Mouse (Mus musculus) layer of hippocampus, postnatal 10 days (tissue): Measurements from ENCODE around the gene Cd300c. TPM values are rescaled to one million over a fixed set of nuclear protein-coding genes. Genes with fewer than 3 reads are reported as not detected.
A peak's percentile ranks its signal among the peaks of the same experiment; 100 is the strongest.
"Not testable (repeated sequence)": the region's sequence is repeated elsewhere in the genome, so short reads cannot be mapped to it uniquely, and the experiment has no call there.

ENCODE experiments used
- DNase-seq, 2 experiments: peaks; one replicate each; pipeline ENCODE4 v3.0.0; 2021; ENCODE audit warnings: low spot score in 2 of 2
- long read RNA-seq: library from polyadenylated mRNA; stranded (forward); transcript quantifications from one replicate; pipeline ENCODE4 v2.0.0, GENCODE M21; 2023
- total RNA-seq, 2 experiments: library from RNA; stranded (reverse); gene quantifications; 2 replicates each; pipeline ENCODE4 v1.2.3; 2021

The Cd300c gene
- total RNA-seq = not detected
- long read RNA-seq = 0 reads

DNA sequence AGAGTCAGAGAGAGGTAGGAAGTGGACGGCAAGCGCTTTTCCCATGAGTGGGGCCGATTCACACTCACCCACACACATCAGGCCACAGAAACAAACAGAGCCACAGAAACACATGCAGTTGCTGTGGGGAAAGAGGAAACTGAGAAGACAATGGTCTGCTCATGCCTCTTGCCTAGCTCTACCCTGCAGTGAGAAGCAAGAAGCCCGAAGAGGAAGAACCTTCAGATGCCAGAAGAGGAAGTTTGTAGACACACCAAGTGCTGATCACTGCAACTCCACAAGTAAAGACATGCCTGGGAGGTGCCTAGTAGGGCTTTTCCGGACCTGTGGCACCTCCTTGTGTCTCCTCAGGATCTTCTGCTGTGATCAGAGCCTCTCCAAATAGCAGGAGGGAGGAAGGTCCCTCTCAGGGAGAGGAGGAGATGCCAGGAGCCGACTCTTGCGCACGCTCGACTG, at the start of gene Cd300c:
Gene Cd300c (minus strand): TSS at position 406 of the 456 bp plus-strand sequence.
- DNase-seq = no peak

DNA sequence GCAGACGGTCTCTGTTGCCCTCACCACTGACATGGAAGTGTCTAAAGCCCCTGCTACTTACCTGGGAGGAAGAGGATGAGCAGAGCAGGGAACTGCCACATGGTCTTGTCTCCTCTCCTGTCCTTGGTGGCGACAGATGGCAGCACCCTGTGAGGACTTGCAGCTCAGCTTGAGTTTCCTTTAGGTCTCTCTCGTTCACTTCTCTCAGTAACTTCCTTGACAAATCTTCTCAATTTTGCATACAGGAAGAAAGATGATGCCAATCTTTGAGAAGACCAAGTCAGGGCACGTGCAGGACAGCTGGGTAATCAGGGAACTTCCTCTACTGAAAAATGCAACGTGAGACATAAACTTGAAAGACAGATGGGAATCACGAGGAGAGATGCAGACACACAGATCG, 47.1 kb upstream of the Cd300c start, which contains the start of gene Cd300ld2:
Gene Cd300ld2 (minus strand): TSS at position 101 of the 400 bp plus-strand sequence.
- DNase-seq = not testable (repeated sequence)

DNA sequence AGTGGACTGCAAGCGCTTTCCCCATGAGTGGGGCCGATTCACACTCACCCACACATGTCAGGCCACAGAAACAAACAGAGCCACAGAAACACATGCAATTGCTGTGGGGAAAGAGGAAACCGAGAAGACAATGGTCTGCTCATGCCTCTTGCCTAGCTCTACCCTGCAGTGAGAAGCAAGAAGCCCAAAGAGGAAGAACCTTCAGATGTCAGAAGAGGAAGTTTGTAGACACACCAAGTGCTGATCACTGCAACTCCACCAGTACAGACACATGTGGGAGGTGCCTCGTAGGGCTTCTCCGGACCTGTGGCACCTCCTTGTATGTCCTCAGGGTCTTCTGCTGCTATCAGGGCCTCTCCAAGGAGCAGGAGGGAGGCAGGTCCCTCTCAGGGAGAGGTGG, 35.1 kb upstream of the Cd300c start:
- no peak for DNase-seq

DNA sequence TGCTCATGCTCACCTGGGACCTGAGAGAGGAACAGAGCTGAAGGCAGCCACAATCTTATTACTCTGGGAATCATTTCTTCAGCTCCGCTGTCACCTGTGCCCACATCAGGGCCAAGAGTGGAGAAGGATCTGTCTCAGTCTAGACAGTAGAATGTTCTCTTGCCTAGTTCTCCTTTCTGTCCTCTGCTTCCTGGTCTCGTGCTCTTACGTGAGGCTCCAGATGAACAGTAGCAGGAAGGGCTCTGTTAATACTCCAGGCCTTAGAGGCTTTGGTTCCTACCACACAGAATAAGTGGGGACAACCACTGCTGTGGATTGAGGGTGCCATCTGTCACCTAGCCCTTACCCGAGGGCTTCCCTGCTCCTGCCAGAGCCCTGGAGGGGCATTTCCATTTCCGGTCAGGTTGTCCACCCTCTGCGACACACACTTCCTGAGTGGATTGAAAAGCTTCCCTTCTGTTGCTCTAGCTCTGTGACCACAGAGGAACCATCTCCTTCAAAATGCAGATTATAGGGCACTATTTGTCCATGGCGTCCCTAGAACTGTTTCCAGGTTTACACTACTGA, 32.6 kb upstream of the Cd300c start, which contains the start of gene Cd300c2:
Gene Cd300c2 (minus strand): TSS at position 407 of the 567 bp plus-strand sequence.
- DNase-seq = no peak

DNA sequence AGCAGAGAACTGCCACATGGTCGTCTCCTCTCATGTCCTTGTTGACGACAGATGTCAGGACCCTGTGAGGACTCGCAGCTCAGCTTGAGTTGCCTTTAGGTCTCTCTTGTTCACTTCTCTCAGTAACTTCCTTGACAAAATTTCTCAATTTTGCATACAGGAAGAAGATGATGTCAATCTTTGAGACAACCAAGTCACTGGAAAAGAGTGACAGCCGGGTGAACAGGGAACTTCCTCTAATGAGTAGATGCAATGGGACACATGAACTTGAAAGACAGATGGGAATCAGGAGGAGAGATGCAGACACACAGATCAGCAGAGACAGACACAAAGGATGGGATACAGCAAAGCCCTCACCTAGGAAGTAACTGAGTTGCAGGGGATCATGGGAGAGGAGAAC, 20.8 kb upstream of the Cd300c start, which contains the start of gene Cd300ld:
Gene Cd300ld (minus strand): TSS at position 130 of the 400 bp plus-strand sequence.
- no peak for DNase-seq

DNA sequence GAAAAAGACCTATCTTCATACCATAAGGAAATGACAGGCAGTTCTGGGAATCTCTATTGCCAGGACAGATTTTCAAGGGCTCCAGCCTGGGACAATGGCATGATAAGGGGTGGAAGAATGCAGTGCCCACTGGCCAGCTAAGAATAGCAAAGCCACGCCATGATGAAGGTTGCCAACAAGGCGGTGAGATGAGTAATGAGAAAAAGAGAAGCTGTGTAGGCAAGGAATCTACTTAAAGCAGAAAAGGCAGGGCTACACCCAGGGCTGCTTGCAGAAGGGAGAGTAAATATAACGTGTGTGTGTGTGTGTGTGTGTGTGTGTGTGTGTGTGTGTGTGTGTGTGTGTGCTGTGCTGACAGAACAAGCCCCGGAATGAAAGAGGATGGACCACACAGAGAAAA, 12.9 kb upstream of the Cd300c start:
- DNase-seq = no peak

DNA sequence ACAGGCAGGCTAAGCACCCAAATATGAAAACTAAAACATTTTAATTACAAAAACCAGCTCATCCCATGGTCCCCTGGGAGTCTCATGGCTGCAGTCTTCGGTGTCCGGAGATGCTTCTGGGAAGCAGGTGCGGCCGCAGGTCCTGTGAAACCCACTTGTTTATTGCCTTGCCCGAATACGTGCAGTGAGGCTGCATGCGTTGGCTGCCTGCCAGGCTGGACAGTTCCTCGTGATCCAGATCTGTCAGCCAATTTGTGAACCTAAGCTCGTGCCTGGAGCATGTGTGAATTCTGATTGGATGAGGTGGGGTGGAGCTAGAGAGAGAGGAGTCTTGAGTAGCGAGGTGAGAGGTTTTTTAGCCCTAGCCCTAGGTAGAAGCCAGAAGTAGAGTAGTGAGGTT, 3.8 kb upstream of the Cd300c start:
- no peak for DNase-seq

DNA sequence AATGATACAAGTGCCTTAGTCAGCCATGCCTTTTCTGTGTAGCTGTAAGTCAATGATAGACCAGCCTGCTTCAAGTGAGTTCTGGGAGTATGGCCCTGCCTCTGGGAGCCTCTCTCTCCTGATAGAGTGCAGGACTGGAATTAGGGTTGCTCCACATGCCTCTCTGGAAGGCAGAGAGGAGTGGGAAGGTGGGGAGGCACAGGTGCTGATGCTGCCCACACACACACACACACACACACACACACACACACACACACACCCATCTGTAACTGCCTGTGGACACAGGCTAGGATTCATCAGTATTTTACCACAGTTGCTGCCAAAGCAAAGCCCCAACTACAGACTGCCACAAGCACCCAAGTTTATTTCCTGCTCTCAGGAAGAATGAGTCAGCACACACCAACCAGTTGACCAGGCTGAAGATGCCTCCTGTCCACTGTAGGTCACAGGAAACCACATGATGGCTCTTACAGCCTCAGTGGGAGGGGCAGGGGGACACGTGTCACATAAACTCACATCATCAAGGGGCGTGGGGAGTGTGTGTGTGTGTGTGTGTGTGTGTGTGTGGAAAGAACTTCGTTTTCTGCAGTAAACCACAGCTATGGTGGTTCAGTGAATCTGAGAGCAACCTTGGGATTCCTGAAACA, 3.7 kb downstream of the Cd300c start:
- no peak for DNase-seq

DNA sequence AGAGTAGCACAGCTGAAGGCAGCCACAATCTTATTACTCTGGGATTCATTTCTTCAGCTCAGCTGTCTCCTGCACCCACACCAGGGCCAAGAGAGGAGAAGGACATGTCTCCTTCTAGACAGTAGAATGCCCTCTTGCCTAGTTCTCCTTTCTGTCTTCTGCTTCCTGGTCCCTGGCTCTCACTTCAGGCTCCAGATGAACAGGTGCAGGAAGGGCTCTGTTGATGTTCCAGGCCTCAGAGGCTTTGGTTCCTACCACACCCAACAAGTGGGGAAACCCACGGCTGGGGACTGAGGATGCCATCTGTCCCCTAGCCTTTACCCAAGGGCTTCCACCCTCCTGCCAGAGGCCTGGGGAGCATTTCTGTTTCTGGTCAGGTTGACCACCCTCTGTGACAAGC, 8.6 kb downstream of the Cd300c start:
- no peak for DNase-seq

DNA sequence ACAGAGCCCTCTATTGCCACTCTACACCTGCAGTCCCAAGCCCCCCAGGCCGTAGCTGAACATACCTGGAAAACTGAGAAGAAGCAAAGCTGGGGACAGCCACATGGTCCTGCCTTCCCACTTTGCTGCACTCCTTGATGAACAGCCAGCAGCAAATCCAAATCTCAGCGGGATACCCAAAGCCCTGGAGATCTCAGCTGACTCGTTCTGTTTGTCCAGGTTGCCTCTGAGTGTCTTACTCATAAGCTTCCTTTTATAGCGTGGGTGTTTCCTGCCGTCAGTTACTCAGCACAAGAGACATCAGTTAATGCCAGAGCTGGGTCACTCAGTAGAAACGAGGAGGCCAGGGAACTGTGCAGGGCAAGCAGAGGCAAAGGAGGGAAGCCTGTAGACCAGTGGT, 34.8 kb downstream of the Cd300c start, which contains the start of gene Cd300lb:
Gene Cd300lb (minus strand): TSS at position 243 of the 400 bp plus-strand sequence.
- no peak for DNase-seq

DNA sequence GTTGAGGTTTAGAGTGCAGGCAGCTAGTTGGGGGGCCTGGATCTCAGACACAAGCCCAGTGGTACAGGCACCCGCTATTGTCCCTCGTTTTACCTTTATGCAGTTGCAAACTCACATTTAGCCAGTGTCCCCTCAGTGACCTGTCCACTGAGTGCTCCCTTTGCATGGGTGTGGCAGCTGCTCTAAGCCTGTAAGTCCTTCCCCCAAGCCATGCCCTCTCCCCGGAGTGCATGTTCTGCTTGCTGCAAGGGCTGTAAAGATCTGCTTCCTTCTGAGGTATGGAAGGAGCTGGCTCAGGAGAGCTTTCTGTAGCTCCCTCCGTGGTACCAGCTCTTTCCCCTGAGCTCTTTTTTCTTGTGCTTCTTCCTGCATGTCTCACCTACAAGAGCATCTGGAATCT, 35.4 kb downstream of the Cd300c start:
- DNase-seq = no peak

DNA sequence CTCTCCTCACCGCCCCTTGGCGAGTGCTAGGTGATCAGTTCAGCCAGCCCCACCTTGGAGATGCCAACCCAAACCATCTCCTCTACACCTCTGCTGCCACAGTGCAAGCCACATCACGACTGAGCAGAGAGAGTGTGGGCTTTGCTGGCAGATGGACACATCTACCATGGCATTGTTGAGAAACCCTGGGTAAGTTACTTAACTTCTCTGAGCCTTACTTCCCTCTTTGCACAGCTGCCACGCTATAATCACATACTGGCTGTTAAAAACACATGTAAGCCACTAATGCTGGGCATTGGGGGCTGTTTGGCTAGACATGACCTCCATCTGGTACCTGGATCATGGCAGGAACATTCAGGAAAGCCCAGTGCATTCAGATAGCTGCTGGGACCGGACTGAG, 37.9 kb downstream of the Cd300c start:
- no peak for DNase-seq

DNA sequence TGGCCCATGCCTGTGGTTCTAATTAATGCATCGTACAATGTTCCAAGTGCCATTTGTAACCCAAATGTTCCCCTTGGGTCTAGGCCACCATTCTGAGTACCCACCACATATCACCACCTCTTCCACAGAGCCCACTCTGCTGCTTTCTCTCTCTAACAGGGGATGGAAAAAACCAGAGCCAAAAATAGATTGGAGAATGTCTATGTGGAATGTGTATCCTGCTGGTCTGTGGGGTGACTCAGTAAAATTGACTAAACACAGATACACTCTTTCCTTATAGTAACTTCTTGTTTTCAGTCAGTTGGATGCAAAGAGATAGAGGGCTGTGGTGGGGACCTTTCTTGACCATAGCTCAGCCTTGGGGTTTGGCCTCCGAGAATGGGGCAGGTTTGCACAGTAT, 39.4 kb downstream of the Cd300c start:
- no peak for DNase-seq

DNA sequence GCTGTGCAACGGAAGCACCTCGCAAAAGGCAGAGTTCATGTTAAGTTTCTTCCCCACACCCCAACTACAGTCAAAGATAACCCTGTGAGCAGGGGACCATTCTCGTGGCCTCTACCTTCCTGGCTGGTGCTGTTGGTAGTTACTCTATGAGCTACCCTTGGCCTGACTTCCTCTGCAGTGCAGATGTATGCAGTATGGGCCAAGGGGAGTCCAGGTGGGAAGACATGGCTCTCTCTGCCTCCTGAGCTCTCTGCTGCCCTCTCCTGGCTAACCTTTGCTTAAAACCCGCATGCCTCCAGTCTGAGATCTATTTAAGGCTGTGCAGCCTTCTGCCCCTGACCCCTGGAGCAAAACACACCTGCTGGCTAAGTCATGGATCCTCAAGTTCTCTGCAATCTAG, 45.0 kb downstream of the Cd300c start:
- DNase-seq = no peak

DNA sequence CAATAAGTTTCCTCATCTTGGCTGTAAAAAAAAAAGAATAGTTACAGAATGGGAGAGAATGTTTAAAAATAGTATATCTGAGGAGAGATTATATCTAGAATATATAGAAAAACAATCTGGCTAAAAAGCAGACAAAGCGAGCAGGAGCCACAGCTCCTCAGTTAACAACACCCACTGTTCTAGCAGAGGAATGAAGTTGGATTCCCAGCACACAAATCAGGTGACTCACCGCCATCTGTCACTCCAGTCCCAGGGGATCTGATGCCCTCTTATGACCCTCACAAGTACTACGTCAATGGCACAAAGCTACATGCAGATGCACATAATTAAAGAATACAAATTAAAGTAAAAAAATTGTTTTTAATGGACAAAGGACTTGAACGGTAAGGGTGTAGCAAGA, 46.5 kb downstream of the Cd300c start:
- DNase-seq = no peak

DNA sequence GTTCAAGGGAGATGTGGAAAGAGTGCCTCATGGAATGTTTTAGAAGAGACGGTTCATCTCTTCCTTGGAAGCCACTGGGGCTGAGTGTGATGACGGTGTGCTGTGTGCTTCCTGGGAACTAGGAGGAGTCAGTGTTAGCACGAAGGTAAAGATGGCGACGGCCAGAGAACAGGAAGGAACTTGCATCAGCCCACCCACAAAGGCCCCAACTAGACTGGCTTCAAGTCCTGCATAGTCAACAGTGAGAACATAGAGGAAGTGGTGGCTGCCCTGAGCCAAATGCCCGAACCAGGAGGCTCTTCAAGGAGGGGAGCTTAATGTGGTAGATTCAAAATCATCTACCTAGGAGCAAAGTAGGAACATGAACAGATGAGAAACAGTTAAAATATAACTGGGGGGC, 51.8 kb downstream of the Cd300c start:
- no peak for DNase-seq

DNA sequence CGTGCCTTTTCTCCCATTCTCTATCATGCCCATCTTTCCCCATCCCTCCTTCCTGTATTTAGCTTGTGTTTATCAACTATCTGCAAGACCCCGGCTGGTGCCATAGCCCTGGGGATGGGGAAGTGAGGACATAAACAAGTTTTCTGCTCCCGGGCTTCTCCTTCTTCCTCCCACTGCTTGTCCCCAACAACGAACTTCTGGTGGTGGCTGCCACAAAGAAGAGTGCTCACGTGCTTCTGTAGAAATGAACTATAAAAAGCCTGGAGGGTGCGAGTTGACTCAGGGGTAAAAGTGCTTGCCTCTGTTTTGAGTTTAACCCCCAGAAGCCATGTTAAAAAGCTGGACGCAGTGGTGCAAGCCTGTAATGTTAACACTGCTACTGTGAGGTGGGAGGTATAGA, 54.0 kb downstream of the Cd300c start:
- no peak for DNase-seq

DNA sequence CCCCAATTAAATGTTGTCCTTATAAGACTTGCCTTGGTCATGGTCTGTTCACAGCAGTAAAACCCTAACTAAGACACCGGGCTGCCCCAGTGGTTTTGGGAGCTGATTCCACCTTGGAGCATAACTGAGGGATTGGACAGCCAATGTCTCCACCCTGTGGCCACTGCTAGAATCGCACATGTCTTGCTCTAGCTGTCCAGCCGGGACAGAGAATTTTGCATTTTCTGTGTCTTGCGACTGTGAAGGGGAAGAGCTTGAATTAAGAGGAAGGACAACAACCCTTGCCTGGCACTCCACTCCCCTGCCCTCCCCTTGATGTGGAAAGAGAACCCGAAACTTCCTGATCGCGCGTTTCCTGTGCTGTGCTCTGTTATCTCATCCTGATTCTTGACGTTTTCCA, 56.1 kb downstream of the Cd300c start:
- peak; percentile 90 to 91 for DNase-seq

DNA sequence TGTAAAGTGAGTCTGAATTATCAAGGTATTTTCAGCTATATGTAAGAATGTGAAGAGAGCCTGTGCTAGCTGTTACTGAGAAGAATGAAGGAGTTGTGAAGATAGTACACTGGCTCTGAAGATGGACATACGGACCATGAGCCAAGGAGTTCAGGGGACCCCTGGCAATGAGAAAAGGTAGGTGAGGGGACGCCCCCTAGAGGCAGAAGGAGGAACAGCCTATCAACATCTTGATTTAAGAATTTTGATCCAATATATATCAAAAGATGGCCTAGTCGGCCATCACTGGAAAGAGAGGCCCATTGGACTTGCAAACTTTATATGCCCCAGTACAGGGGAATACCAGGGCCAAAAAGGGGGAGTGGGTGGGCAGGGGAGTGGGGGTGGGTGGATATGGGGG, 59.4 kb downstream of the Cd300c start:
- not testable (repeated sequence) for DNase-seq

DNA sequence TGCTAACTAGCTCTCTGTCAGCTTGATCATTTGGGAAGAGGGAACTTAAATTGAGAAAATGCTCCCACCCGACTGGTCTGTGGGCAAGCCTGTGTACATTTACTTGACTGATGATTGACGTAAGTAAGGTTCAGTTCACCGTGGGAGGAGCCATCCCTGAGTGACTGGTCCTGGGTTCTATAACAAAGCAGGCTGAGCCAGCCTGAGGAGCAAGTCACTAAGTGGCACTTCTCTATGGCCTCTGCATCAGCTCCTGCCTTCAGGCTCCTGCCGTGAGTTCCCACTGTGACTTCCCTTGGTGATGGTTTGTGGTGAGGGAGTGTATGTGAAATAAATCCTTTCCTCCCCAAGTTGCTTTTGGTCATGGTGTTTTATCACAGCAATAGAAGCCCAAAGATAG, 60.9 kb downstream of the Cd300c start:
- no peak for DNase-seq

DNA sequence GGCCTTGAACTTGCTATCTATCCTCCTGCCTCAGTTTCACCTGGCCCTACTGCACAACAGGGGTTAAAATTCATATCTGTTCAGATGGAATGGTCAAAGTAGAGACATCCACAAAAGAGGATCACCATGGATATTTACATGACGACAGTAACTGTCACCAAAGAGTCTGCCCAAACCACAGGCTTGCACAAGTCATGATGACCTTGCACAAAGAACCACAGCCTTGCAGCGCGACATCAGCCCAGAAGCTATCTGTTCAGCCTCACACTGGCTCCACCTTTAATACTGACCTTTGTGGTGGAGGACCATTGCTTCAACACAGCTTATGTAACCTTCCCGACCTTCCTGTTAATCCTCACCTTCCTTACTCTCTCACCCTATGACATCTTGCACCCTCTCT, 61.4 kb downstream of the Cd300c start:
- no peak for DNase-seq
